Mouse (Mus musculus): Measurements from ENCODE around the gene Slc22a13. TPM values are rescaled to one million over a fixed set of nuclear protein-coding genes. Genes with fewer than 3 reads are reported as not detected.
"Not testable (repeated sequence)": the region's sequence is repeated elsewhere in the genome, so short reads cannot be mapped to it uniquely, and the experiment has no call there.

The Slc22a13 gene
- polyA plus RNA-seq, 1 experiment from 2014 or later: not detected

DNA sequence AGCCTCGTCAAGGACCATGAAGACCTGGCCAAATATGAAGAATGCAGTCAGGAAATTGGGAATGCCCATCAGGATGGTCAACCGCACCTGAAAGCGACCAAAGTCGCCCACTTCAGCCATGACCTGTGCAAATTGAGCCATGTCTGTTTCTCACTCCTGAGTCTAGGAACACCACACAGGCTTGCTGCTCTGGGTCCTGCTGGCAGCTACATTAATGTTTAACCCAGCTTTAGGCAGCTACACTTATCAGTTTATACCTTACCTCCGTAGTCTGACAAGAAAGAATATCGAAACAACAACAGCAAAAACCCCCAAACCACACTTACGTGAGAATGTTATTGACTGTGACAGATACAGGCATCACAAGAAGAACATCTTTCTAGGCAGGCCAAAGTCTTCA, 22.7 kb upstream of the Slc22a13 start:
- Histone ChIP-seq H3K9ac (ENCODE audit: low read length) (no peak overlapping the region), H3K27ac (replicated peaks) (no peak overlapping the region), H3K4me3 (ENCODE audit: low read depth, low read length) (no peak overlapping the region), H3K9me3 (ENCODE audit: control insufficient read depth, low read length) (no peaks in the 10 kb centered on the region), H3K36me3 (ENCODE audit: control insufficient read depth, insufficient read depth, low read length) (no peaks in the 10 kb centered on the region), H3K4me1 (replicated peaks; ENCODE audit: control insufficient read depth, insufficient read depth) (no peaks in the 10 kb centered on the region), H3K4me2 (replicated peaks; ENCODE audit: low read depth) (no peak overlapping the region), H3K27me3 (ENCODE audit: control insufficient read depth, insufficient read depth, low read length) (no peaks in the 10 kb centered on the region)
- 67% methylated on average over 7 of the region's 7 CpGs for WGBS
- DNase-seq (ENCODE audit: low spot score): no peak
- no peak for ATAC-seq (ENCODE audit: low FRiP score, low TSS enrichment)
- TF ChIP-seq EP300 (optimal IDR thresholded peaks at IDR 0.05) (no peak), CTCF (IDR thresholded peaks at IDR 0.05; ENCODE audit: low read depth) (no peak)

- DNase-seq (ENCODE audit: low spot score) (no peak), ATAC-seq (ENCODE audit: low FRiP score, low TSS enrichment) (no peak)
- Histone ChIP-seq H3K4me1 (replicated peaks; ENCODE audit: control insufficient read depth, insufficient read depth) (no peaks in the 10 kb centered on the region), H3K9me3 (ENCODE audit: control insufficient read depth, low read length) (no peaks in the 10 kb centered on the region), H3K27ac (replicated peaks) (no peak overlapping the region), H3K36me3 (ENCODE audit: control insufficient read depth, insufficient read depth, low read length) (no peaks in the 10 kb centered on the region), H3K4me3 (ENCODE audit: low read depth, low read length) (no peak overlapping the region), H3K4me2 (replicated peaks; ENCODE audit: low read depth) (no peak overlapping the region), H3K27me3 (ENCODE audit: control insufficient read depth, insufficient read depth, low read length) (no peaks in the 10 kb centered on the region), H3K9ac (ENCODE audit: low read length) (no peak overlapping the region)
- no peak for TF ChIP-seq EP300 (optimal IDR thresholded peaks at IDR 0.05)
- no peak for TF ChIP-seq CTCF (IDR thresholded peaks at IDR 0.05; ENCODE audit: low read depth)
- 76% methylated on average over 2 of the region's 2 CpGs for WGBS
These were observed 21.9 kb upstream of the Slc22a13 start for GRCm38 (mm10) chr9:119230829-119231228.

GRCm38 (mm10) chr9:119220249-119220648, 11.4 kb upstream of the Slc22a13 start:
- H3K4me2 ChIP-seq (replicated peaks; ENCODE audit: low read depth): no peak overlapping the region
- no peak overlapping the region for H3K27ac ChIP-seq (replicated peaks)
- no peak overlapping the region for H3K4me3 ChIP-seq (ENCODE audit: low read depth, low read length)
- no peaks in the 10 kb centered on the region for H3K9me3 ChIP-seq (ENCODE audit: control insufficient read depth, low read length)
- H3K4me1 ChIP-seq (replicated peaks; ENCODE audit: control insufficient read depth, insufficient read depth): no peaks in the 10 kb centered on the region
- no peaks in the 10 kb centered on the region for H3K27me3 ChIP-seq (ENCODE audit: control insufficient read depth, insufficient read depth, low read length)
- DNase-seq (ENCODE audit: low spot score) (no peak), ATAC-seq (ENCODE audit: low FRiP score, low TSS enrichment) (no peak)
- H3K9ac ChIP-seq (ENCODE audit: low read length): no peak overlapping the region
- WGBS: 81% methylated on average over 4 of the region's 4 CpGs
- no peaks in the 10 kb centered on the region for H3K36me3 ChIP-seq (ENCODE audit: control insufficient read depth, insufficient read depth, low read length)
- TF ChIP-seq CTCF (IDR thresholded peaks at IDR 0.05; ENCODE audit: low read depth) (no peak), EP300 (optimal IDR thresholded peaks at IDR 0.05) (no peak)

- TF ChIP-seq EP300 (optimal IDR thresholded peaks at IDR 0.05) (no peak), CTCF (IDR thresholded peaks at IDR 0.05; ENCODE audit: low read depth) (no peak)
- 73% methylated on average over 2 of the region's 2 CpGs for WGBS
These were observed 10.8 kb upstream of the Slc22a13 start for GRCm38 (mm10) chr9:119219667-119220066.

GRCm38 (mm10) chr9:119215341-119215740, 6.4 kb upstream of the Slc22a13 start:
- H3K27me3 ChIP-seq (ENCODE audit: control insufficient read depth, insufficient read depth, low read length); H3K4me2 ChIP-seq (replicated peaks; ENCODE audit: low read depth); H3K9me3 ChIP-seq (ENCODE audit: control insufficient read depth, low read length); H3K4me3 ChIP-seq (ENCODE audit: low read depth, low read length); H3K36me3 ChIP-seq (ENCODE audit: control insufficient read depth, insufficient read depth, low read length); H3K9ac ChIP-seq (ENCODE audit: low read length); H3K4me1 ChIP-seq (replicated peaks; ENCODE audit: control insufficient read depth, insufficient read depth); H3K27ac ChIP-seq (replicated peaks); DNase-seq (ENCODE audit: low spot score); ATAC-seq (ENCODE audit: low FRiP score, low TSS enrichment): not testable (repeated sequence)
- WGBS: 81% methylated on average over 2 of the region's 2 CpGs

More at GRCm38 (mm10) chr9:119219667-119220066, 10.8 kb upstream of the Slc22a13 start:
- DNase-seq (ENCODE audit: low spot score) (no peak), ATAC-seq (ENCODE audit: low FRiP score, low TSS enrichment) (no peak)
- no peak overlapping the region for H3K27ac ChIP-seq (replicated peaks)
- no peak overlapping the region for H3K4me2 ChIP-seq (replicated peaks; ENCODE audit: low read depth)
- no peaks in the 10 kb centered on the region for H3K4me1 ChIP-seq (replicated peaks; ENCODE audit: control insufficient read depth, insufficient read depth)
- H3K27me3 ChIP-seq (ENCODE audit: control insufficient read depth, insufficient read depth, low read length): no peaks in the 10 kb centered on the region
- H3K9ac ChIP-seq (ENCODE audit: low read length): no peak overlapping the region
- no peak overlapping the region for H3K4me3 ChIP-seq (ENCODE audit: low read depth, low read length)
- H3K36me3 ChIP-seq (ENCODE audit: control insufficient read depth, insufficient read depth, low read length): no peaks in the 10 kb centered on the region
- H3K9me3 ChIP-seq (ENCODE audit: control insufficient read depth, low read length): no peaks in the 10 kb centered on the region

DNA sequence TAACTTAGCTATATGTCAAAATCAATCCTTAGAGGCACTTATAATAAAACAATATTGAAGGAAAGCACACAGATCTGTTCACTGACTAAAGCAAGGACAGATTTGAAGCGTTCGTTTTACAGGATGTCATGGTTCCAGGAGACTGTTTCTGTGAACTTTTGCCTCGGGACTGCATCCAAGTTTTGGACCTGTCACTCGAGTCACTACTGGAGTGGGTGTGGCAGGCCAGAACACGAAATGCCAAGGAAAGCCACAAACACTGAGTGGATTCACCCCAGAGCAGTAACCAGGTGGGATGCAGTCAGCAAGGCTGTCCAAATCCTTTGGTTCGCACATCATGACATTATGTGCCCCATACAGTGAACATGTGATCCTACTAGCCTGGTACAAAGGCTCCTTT, 5.7 kb upstream of the Slc22a13 start:
- 78% methylated on average over 6 of the region's 6 CpGs for WGBS
- no peaks in the 10 kb centered on the region for H3K9me3 ChIP-seq (ENCODE audit: control insufficient read depth, low read length)
- DNase-seq (ENCODE audit: low spot score): no peak
- H3K27ac ChIP-seq (replicated peaks): no peak overlapping the region
- no peaks in the 10 kb centered on the region for H3K4me1 ChIP-seq (replicated peaks; ENCODE audit: control insufficient read depth, insufficient read depth)
- no peak overlapping the region for H3K4me2 ChIP-seq (replicated peaks; ENCODE audit: low read depth)
- no peaks in the 10 kb centered on the region for H3K36me3 ChIP-seq (ENCODE audit: control insufficient read depth, insufficient read depth, low read length)
- no peak overlapping the region for H3K4me3 ChIP-seq (ENCODE audit: low read depth, low read length)
- ATAC-seq (ENCODE audit: low FRiP score, low TSS enrichment): no peak
- H3K27me3 ChIP-seq (ENCODE audit: control insufficient read depth, insufficient read depth, low read length): no peaks in the 10 kb centered on the region
- no peak overlapping the region for H3K9ac ChIP-seq (ENCODE audit: low read length)
- TF ChIP-seq EP300 (optimal IDR thresholded peaks at IDR 0.05): no peak
- TF ChIP-seq CTCF (IDR thresholded peaks at IDR 0.05; ENCODE audit: low read depth): no peak
